Mouse (Mus musculus): ENCODE measurements around the gene Pkn3. TPM values are rescaled to one million over a fixed set of nuclear protein-coding genes. Genes with fewer than 3 reads are reported as not detected.
"Not testable (repeated sequence)": the region's sequence is repeated elsewhere in the genome, so short reads cannot be mapped to it uniquely, and the experiment has no call there.

Gene Pkn3
- total RNA-seq, 2 experiments from 2014 or later = 4.8 to 9.1 TPM

DNA sequence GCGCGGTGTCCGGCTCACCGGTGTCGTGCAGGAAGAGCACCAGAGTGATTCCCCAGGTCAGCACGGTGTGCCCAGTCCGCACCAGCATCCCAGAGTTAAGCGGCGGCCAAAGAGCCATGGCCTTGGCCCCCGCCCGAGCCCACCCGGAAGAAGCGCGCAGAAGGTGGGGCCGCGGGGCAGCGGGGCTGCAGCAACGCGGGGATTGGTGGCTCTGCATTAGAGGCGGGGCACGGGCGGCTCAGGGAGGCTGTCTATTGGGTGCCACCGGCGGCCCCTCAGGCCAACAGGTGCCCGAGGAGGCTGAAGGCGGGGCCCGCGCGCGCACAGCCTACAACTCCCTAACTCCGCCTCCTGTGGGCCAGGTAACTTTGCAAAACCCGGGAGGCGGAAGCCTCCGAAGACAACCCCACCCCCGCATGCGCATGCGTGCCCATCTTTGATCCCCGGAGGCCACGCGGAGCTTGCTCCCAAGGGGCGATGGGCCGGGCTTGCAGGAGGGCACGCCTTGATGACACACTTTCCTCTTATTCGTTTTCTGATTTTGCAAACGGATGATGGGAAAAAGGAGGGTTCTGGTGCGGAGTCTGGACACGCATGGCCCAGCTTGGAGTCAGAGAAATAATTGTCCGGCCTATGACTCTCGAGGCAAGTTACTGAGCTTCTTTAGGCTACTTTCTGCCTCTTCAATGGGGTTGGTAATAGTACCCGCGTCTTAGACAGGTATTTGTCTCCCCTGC is 16.2 kb downstream of the Pkn3 start, which contains the start of gene Zdhhc12:
TSS of gene Zdhhc12 (minus strand) at position 178 of the 737 bp plus-strand sequence.
- peak; percentile 97 for ATAC-seq (ENCODE audit: poor library complexity, severe bottlenecking)

DNA sequence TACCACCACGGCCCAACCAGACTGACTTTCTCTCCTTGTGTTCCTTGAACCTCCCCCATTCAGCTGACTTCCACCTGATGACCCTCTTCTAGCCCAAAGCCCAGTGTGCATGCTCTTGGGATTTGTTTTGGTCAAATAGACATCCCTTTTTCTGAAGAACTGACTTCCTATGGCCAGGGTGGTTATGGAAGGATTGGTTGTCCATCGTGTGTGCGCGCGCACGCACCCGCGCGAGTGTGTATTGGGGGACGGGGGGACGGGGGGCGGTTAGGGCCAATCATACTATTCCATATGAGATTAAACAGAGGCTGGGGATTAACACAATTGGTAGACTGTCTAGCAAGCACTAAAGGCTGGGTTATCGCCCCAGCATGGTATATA is 16.7 kb downstream of the Pkn3 start:
- ATAC-seq (ENCODE audit: poor library complexity, severe bottlenecking) = no peak

DNA sequence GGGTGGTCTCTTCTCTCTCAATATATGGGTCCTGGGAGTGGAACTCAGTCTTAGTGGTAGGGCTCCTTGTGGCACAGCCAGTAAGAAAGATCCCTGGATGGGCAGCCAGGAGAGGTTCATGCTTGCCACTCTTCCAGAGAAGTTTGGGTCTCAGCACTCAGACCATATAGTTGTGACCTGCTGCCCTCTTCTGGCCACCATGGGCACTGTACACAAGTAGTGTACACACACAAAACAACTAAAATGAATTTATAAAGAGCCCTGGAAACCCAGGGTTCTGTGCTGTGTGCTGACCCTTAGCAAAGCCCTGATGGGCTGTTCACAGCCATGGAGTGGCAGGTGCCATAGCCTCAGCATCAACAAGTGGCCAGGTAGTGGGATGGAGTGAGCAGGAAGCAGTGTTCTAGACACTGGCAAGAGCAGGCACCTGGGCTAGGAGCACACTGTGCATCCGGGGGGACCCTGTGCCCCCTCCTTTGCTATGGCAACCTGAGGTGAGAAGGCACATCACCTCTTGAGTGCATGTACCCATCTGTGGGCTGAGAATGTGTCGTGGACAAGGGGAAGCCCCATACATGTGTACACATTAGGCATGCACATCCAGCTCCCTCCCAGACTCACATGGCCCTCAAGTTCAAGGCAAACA is 18.5 kb downstream of the Pkn3 start:
- ATAC-seq (ENCODE audit: poor library complexity, severe bottlenecking) = 0 out of 2 replicates have a peak, but pooled peaks have one; percentile 31

DNA sequence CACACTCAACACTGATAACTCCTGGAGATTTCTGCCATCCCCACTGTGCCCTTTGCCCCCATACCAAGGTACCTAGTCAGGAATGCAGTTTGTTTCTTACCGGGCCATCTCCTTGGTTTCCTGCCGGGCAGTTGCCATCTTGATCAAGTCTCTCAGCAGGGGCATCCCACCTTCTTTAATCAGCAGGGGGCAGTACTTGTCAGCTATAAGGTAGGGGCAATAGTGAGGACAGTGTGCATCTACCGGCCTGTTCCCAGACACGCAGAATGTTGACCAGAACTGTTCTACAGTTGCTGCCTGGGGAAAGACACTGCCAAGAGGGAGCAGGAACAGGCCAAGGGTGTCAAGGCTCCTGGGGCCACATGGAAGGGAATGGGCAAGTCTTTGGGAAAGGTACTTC is 22.7 kb downstream of the Pkn3 start:
- ATAC-seq (ENCODE audit: poor library complexity, severe bottlenecking) = no peak

DNA sequence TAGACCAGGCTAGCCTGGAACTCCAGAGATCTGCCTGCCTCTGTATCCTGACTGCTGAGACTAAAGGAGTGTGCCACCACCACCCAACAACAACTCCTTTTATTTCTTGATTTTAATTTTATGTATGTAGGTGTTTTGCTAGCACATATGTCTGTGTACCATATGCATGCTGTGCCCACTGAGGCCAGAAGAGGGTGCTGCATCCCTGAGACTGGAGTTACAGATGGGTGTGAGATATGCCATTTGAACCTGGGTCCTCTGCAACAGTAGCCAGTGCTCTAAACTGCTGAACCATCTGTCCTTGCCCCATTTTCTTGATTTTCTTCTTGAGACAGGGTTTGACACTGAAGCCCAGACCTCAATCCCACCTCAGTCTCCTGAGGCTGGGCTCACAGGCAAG is 28.9 kb downstream of the Pkn3 start:
- peak; percentile 49 for ATAC-seq (ENCODE audit: poor library complexity, severe bottlenecking)

DNA sequence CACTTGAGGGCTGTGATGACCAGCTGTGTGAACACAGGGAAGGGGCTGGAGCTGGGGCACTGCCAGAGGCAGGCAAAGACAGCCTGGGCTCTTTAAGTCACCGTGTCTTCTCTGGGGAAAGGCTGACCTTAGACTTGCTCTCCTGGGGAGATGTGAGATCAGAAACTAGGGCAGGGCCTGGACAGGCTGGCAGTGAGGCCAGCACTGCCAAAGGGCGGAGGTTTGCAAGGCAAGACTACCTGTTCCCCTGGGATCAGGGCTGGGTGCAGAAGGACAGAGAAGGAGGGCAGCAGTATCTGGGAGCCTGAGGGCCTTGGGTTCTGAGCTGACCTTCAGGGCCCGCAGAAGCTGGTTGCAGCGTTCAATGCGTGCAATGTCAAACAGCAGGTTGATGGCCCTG is 30.2 kb downstream of the Pkn3 start:
- no peak for ATAC-seq (ENCODE audit: poor library complexity, severe bottlenecking)

DNA sequence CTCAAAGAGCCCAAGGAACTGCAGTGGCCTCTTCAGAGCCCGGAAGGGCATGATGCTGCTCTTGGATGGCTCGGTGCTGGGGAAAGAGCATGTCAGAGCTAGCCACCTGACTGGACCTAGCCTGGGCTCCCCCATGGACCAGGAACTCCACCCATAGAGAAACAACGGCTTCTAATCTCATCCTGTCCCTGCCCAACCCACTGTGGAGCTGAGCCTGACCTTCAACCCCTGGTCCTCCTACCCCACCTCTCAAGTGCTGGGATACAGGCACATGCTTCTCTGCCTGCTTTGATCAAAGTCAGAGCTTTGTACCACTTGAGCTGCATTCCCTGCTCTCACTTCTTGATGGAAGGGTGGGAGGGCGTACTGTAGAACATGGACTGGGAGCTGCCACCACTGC is 30.8 kb downstream of the Pkn3 start:
- no peak for ATAC-seq (ENCODE audit: poor library complexity, severe bottlenecking)

DNA sequence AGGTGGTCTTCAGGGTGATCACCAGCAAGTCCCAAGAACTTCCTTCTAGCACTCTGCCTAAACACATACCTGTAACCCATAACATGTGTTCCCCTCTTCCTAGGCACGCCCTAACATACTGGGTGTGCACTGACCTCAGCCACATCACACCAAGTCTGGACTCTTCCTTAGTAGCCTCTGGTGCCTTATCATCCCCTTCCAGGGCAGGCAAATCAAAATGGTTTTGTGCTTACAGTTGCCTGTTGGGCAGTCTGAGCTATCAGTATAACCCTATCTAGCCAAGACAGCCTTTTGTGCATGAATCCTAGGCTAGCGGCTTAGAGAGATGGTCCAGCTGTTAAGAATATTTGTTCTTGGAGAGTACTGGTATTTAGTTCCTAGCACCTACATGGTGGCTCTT is 34.0 kb downstream of the Pkn3 start:
- no peak for ATAC-seq (ENCODE audit: poor library complexity, severe bottlenecking)

DNA sequence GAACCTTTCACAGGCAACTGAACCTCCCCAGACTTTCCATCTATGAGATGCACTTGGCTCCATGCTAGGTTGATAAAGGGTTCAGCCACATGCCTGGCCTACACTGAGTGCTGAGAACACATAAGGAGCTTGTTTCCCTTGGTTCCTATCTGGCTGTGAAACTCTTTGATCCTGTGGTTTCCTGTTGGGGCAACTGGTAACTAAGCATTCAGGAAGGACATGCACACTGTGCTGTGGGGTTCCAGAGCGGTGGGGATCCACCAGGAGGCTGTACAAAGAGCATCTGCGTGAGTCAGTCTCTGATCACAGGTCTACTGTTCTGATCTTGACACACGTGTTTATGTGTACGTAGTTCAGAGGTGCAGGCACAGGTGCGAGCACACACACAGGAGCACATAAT is 35.1 kb downstream of the Pkn3 start:
- peak; percentile 33; the same call in 1 of the 2 replicates for ATAC-seq (ENCODE audit: poor library complexity, severe bottlenecking)

DNA sequence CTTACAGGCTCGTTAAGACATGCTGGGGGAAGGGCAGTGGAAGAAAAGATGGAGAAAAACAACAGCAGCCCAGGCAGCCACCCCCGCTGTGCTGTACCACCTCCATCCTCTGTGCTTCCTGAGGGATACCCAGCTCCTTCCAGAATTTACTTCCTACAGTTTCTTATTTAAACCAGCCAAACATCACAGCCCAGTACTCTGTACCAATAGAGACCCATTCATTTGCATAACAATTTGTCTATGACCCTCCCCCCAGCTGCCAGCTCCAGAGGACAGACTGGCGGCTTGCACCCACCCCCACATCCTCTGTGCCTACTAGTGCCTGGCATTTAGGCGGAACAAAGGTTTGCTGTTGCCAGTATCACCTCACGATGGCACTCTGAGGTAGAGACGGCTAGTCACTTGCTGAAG is 42.2 kb downstream of the Pkn3 start:
- no peak for ATAC-seq (ENCODE audit: poor library complexity, severe bottlenecking)

DNA sequence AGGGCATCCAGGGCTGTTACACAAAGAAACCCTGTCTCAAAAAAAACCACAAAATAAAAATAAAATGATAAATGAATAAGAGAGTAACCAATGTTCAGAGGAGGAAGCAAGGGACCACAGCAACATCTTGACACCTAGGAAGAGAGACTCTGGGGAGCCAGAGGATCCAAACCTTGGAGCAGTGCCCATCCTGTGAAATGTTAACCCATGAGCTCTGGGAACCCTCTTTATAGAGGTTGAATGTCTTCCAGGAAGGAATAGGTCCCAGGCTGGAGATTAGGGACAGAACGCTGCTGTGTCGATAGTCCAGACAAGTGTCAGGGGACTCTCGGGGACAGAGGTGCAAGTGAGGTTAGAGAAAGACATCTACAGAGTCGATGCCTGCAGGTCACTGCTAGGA is 42.8 kb downstream of the Pkn3 start:
- no peak for ATAC-seq (ENCODE audit: poor library complexity, severe bottlenecking)

DNA sequence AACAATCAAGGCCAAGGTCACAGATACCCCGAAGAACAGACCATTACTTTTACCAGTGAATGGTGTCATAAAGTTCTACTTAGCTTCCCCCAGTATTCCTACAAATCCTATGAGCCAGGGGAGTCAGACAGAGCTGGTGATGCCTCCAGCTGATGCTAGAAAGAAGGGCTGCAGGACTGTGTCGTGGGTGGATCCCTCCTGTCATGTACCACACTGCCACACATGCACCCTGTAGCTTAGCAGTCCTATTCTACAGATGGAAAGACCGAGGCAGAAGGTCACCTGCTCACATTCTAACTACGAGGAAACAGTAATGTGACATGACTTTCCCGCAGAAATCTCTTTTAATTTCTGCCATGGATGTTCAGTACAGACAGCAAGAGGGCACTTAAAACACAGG is 45.3 kb downstream of the Pkn3 start:
- ATAC-seq (ENCODE audit: poor library complexity, severe bottlenecking) = no peak

DNA sequence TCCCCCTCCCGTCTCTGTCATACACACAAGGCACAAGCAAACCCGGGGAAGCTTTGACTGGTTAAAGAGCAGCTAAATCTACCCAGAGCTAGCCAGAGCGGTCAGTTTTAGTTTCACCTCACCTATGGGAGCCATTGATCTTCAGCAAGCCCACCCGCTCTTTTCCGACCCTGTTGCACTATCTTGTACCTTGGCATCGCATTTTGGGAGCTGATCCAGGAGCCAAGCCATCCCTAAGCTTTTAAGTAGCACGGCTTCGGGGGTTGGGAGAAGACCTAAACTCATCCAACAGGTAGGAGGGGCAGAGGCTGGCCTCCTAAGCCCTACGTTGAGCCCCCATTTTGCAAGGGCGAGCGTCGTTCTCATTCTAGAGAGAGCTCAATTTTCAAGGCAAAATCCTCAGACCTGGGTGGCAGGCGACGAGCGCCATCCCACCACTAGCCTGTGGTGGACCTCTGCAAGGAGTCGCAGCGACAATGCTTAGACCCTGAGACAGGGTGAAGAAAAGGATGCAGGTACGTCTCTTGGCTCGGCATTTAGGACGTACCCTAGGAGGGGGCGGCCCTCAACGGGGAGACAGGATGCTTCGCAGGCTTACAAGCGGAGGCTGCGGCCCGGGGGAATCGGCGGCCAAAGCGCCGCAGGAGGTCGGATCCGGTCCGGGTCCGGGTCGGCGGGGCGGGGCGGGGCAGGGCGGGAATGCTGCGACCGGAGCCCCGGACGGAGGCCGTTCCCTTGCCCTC is 46.4 kb downstream of the Pkn3 start:
- peak; percentile 13; the same call in 1 of the 2 replicates for ATAC-seq (ENCODE audit: poor library complexity, severe bottlenecking)

DNA sequence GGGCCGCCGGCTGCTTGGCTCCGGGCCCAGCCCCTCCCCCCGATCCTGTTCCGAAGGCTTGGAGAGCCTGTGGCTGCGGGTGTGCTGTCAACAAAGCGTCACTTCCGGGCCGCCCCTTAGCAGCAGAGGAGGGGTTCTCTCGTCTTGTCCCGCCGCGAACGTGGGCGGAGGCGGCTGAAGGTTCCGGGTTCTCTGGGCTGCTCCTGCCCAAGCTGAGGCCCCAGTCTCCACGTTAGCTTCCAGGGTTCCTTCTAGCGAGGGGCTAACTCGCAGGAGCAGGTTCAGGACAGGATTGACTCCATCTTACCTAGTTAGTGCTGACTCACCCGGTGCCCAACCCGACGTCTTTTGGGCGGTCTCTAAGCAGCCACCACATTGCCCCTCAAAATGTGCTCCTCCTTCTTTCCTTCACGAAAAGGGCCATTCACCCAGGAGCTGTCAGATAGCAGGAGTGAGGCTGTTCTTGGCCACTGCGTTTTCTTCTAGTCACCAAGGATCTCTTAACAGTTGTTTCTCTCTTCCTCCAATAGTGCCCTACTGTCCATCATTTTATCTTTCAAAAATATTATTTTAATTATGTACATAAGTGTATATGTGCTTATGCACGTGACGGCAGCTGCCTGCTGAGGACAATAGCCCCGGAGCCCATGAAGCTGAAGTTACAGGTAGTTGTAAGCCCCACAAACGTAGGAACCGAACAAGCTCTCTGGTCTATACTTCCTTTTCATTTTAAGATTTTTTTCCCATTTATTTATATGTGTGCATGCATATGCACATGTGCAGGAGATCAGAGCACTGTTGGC is 47.2 kb downstream of the Pkn3 start, which contains the start of gene Zer1:
TSS of gene Zer1 (minus strand) at position 114 of the 803 bp plus-strand sequence.
- peak; percentile 97 for ATAC-seq (ENCODE audit: poor library complexity, severe bottlenecking)

DNA sequence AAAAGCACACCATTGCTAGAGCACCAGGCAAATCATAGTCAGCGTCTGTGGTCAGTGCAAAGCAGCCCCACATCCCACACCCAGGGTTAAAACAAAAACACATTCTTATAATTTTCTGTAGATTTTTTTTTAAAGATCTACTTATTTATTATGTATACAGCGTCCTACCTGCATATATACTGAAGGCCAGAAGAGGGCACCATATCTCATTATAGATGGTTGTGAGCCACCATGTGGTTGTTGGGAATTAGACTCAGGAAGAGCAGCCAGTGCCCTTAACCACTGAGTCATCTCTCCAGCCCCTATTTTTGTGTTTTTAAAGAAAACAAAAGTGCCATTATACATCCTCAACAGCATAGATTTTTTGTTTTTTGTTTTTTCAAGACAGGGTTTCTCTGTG is 51.3 kb downstream of the Pkn3 start:
- ATAC-seq (ENCODE audit: poor library complexity, severe bottlenecking) = no peak

DNA sequence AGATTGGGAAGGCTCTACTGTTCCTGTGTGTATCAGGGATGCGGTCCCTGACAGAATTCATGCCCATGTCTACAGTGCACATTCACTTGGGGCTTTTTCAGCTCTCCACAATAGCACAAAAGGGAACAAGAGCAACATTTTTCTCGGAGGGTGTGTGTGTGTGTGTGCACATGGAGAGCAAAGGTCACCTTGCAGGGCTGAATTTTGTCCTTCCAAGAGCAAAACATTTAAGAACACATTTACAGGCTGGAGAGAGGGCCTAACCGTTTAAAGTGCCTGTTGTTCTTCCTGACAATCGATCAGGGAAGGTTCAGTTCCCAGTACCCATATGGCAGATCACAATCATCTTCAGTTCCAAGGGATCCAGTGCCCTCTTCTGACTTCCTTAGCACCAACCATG is 52.7 kb downstream of the Pkn3 start:
- no peak for ATAC-seq (ENCODE audit: poor library complexity, severe bottlenecking)

DNA sequence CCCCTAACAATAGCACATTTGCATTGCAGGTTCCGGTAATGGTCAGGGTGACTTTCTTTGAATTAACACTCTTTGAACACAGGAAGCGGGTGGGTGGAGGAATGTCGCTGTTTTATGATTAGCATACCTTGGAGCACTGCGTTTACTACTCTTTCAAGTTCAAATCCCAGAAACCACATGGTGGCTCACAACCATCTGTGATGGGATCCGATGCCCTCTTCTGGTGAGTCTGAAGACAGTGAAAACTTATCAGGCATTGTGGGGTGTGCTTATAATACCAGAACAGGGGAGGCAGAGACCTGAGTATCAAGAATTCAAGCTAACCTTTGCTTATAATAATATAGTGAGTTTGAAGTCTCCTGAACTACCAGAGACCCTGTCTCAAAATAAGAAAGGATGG is 53.8 kb downstream of the Pkn3 start:
- not testable (repeated sequence) for ATAC-seq (ENCODE audit: poor library complexity, severe bottlenecking)

DNA sequence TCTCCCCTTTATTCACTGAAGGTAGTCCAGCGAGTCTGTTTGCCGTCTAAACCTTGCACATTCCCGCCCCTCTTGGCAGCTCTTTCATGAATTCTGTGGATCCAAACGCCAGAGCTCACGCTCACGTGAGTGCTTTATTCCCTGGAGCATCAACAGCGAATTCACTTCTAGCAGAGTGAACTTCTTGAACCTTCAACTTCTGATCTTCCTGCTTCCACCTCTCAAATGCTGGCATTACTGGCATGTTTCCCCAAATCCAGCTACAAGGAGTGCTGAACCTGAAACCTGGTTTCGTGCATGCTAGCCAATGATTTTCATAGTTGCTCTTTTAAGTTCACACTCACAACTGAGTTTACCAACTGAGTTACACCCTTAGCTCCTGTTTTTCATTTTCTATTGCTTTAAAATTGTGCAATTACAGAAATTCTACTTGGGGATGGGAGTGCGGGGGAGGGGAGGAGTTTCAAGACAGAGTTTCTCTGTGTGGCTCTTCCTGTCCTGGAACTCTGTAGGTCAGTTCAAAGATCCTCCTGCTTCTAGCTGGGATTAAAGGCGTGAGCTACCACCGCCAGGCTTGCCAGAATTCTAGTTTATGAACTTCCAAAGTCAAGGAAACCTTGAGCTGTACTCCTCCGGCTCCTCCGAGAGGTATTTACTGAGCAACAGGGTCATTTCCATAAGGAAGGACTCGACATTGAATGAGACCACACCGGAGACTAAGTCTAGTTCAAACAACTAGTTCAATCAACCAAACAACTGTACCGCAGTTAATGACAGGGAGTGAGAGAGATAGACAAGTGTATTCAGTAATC is 55.5 kb downstream of the Pkn3 start:
- ATAC-seq (ENCODE audit: poor library complexity, severe bottlenecking) = peak; percentile 39

DNA sequence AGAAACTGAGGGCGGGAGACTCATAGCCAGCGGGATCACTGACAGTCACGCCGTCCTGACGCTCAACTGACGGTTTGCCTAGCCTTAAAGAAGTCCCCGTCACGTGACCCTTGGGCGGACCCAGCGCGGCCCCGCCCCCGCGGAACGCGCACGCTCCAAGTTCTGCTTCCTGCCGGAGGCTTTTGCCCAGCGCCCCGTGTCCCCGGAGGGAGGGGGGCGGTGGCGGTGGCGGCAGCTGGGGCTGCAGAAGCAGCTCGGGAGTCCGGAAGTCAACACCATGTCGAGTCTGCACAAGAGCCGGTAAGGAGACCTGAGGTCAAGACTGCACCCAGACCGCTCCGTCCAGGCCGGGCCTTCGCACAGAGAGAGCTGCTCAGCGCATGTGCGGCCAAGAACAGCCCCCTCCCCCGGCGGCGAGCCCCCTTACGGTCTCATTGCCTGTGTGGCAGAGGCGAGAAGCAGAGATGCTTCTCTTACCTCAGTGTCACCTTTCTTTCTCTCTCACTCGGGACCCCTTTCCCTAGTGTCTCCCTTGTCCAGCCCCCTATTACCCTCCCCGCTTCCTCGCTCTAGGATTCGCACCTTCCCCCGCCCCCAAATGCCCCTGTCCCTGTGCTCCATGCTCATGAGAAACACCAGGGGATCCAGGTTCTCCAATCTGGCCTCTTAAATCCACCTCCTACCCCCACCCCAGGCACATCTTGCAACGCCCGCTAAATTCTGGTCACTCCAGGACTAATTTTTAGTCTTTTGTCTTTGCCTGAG is 56.3 kb downstream of the Pkn3 start, which contains the start of gene Tbc1d13:
TSS of gene Tbc1d13 (plus strand) at position 134 of the 765 bp plus-strand sequence.
- ATAC-seq (ENCODE audit: poor library complexity, severe bottlenecking) = peak; percentile 95
